Mouse (Mus musculus) cortical plate, adult 2 months (tissue): Measurements from ENCODE around the gene Wdr72.

Experiments
- CTCF ChIP-seq: fragments of 200-500 bp; IDR thresholded peaks from 2 replicates; pipeline ENCODE4 v1.5.1; 2011; ENCODE audit warnings: mild to moderate bottlenecking, control low read depth, low read length; ENCODE audit not compliant: insufficient read depth; ENCODE audit errors: extremely low read depth
- POLR2A ChIP-seq: fragments of 200-500 bp; IDR thresholded peaks from 2 replicates; pipeline ENCODE4 v1.6.1; 2011; ENCODE audit warnings: mild to moderate bottlenecking, low read length, control low read depth; ENCODE audit not compliant: insufficient read depth; ENCODE audit errors: extremely low read depth

- no peak for TF ChIP-seq CTCF
- no peak for TF ChIP-seq POLR2A
Observed at GRCm38 (mm10) chr9:74282072-74282471, 171.9 kb downstream of the Wdr72 start.
